Mouse (Mus musculus) neural tube, embryonic 11.5 days (tissue): ENCODE data around the gene Stxbp1. TPM values are rescaled to one million over a fixed set of nuclear protein-coding genes. Genes with fewer than 3 reads are reported as not detected.

Source experiments
- ATAC-seq: fragments of 200-750 bp; cut with Nextera tagmentation; 2 replicates; pipeline ENCODE4 v1.8.0; 2017; ENCODE audit warnings: moderate number of reproducible peaks, mild to moderate bottlenecking, moderate TSS enrichment, moderate library complexity; ENCODE audit not compliant: insufficient read depth, low FRiP score, low TSS enrichment
- DNase-seq: peaks from one replicate; pipeline ENCODE4 v3.0.0-alpha.2; 2015; ENCODE audit warnings: low spot score
- H3K27ac ChIP-seq: fragments of 300-500 bp; sonication (generic); 2 replicates; pipeline ENCODE4 v1.5.1; 2014; ENCODE audit warnings: low read depth, mild to moderate bottlenecking, low read length
- H3K27me3 ChIP-seq: fragments of 300-500 bp; sonication (generic); 2 replicates; pipeline ENCODE4 v1.6.1; 2014; ENCODE audit warnings: mild to moderate bottlenecking, low read length, mixed read lengths; ENCODE audit not compliant: control insufficient read depth, insufficient read depth
- H3K36me3 ChIP-seq: fragments of 300-500 bp; sonication (generic); 2 replicates; pipeline ENCODE4 v1.6.1; 2014; ENCODE audit warnings: mild to moderate bottlenecking, low read length, moderate library complexity, mixed read lengths; ENCODE audit not compliant: control insufficient read depth, insufficient read depth
- H3K4me1 ChIP-seq: fragments of 300-500 bp; sonication (generic); 2 replicates; pipeline ENCODE4 v1.6.1; 2014; ENCODE audit warnings: low read length, mixed read lengths; ENCODE audit not compliant: control insufficient read depth, insufficient read depth
- H3K4me2 ChIP-seq: fragments of 300-500 bp; sonication (generic); 2 replicates; pipeline ENCODE4 v1.6.1; 2014; ENCODE audit warnings: low read depth, mild to moderate bottlenecking, moderate library complexity
- H3K4me3 ChIP-seq: fragments of 300-500 bp; sonication (generic); 2 replicates; pipeline ENCODE4 v1.5.1; 2014; ENCODE audit warnings: low read depth, low read length
- H3K9ac ChIP-seq: fragments of 300-500 bp; sonication (generic); 2 replicates; pipeline ENCODE4 v1.6.1; 2014; ENCODE audit warnings: mild to moderate bottlenecking, low read length
- H3K9me3 ChIP-seq: fragments of 300-500 bp; sonication (generic); 2 replicates; pipeline ENCODE4 v1.6.1; 2016; ENCODE audit warnings: low read length; ENCODE audit not compliant: control insufficient read depth
- WGBS: fragments of 180-500 bp; shearing (Covaris S2); extraction: QIAGEN DNeasy Blood & Tissue Kit; methylation state at CpG from one replicate; pipeline ENCODE4 v1.1.7; 2014; 5-methylcytosine and 5-hydroxymethylcytosine counted together
- polyA plus RNA-seq: library from polyadenylated mRNA; unstranded; fragments of >200 nt; fragmentation: Nextera tagmentation; extraction: Ambion mirVana; gene quantifications from 2 replicates; pipeline ENCODE4 v1.2.1, GENCODE M21; 2014

Stxbp1 gene
- polyA plus RNA-seq, 1 experiment from 2014 or later = 89.9 TPM

DNA sequence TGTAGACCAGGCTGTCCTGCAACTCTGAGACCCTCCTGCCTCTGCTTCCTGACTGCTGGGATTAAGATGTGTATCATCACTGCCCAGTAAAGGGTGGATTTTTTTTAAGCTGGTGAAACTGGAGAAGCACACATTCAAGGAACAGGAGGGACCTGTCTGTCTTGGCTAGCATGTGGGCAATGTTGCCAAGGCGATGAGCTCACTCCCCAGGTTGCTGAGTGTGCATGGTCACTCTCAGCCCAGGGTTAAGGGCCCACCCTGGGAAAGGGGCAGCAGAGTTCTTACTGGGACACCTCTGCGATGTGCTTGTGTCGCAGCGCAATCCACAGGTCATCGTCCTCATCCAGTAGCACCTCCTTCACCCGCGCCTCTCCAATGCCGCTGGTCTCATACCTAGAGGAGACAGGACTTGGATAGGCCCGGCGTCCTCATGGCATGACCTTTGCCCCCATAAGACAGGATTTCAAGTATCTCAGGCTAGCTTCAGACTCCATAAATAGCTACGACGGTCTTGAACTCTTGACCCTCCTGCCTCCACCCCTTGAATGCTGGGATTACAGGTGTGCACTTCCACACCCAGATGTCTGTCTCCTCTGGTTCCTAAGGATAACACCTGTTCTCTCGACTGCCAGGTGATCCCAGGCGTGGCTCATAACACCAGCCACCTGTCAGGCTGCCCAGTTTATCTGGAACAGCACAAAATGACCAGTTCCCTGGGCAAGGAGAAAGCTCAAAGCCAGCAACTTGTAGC, 38.1 kb downstream of the Stxbp1 start:
- Histone ChIP-seq H3K9me3 (no peaks in the 10 kb centered on the region), H3K27me3 (no peaks in the 10 kb centered on the region), H3K4me2 (no peak overlapping the region), H3K4me1 (no peaks in the 10 kb centered on the region), H3K27ac (no peak overlapping the region), H3K4me3 (no peak overlapping the region), H3K9ac (no peak overlapping the region), H3K36me3 (peaks cover 7% of the 10 kb centered on the region)
- ATAC-seq (no peak), DNase-seq (no peak)
- WGBS = 95% methylated on average over 14 of the region's 14 CpGs

DNA sequence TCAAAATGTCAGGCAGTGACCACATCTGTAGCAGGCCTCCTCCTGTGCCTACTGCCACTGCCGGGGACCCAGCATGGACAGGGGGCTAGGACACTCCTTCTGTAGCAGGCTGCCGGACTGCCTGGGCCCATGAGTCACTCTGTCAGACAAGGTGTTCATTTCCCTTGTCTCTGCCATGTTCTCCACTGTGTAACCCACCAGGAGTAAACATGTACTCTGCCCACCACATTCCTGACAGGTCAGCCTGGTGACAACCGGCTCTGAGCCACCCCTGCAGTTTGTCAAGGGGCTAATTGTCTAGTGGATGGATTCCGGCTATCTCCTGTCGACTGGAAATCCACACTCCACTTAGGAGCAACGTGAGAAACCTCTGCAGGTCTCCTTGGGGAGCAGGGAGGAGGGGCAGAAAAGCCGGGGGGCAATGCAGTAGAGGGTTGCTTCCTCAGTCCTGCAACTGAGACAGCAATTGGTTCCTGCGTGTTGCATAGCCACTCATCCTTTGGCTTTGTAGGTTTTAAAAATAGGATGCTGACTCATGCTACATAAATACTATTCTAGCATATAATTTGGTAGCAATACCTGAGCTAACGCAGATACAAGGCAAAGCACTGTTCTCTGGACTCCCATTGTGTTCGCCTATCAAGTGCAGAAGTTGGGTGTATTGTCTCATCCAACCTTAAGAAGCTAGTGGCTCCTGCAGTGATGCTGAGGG, 48.6 kb downstream of the Stxbp1 start:
- DNase-seq = no peak
- Histone ChIP-seq H3K4me2 (no peak overlapping the region), H3K9ac (no peak overlapping the region), H3K36me3 (peaks cover 8% of the 10 kb centered on the region), H3K27me3 (no peaks in the 10 kb centered on the region), H3K4me3 (no peak overlapping the region), H3K9me3 (no peaks in the 10 kb centered on the region), H3K4me1 (no peaks in the 10 kb centered on the region), H3K27ac (no peak overlapping the region)
- 69% methylated on average over 10 of the region's 10 CpGs for WGBS
- no peak for ATAC-seq

DNA sequence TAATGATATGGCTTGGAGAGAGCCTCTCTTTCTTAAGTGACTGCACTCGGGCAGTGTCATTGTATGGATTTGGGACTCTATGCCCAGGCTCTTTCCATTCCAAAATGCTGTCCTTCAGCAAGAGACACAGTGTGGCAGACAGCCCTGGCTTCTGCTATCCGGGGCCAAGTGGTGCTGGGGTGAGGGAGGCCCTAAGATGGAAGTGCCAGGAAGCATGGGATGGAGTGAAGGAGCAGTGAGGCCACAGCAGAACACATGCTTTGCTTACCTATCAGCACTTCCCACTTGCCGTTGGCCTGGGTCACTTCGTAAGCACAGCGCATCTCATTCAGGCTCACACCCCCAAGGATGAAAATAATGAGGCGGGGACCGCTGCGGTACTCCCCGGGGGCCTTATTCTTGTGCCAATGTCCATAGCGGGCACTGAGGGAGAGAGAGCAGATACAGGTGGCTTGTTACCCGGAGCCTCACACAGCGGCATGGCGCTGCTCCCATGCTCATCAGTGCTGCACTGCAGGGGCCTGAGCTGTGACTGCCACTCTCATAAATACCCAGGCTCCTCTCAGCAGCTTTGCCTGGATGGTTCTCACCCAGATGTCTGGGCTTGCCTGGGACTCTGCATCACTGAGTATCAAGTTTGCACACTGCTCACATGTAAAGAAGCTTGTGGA, 51.2 kb downstream of the Stxbp1 start:
- H3K4me2 ChIP-seq = no peak overlapping the region
- 88% methylated on average over 13 of the region's 13 CpGs for WGBS
- no peak for DNase-seq

DNA sequence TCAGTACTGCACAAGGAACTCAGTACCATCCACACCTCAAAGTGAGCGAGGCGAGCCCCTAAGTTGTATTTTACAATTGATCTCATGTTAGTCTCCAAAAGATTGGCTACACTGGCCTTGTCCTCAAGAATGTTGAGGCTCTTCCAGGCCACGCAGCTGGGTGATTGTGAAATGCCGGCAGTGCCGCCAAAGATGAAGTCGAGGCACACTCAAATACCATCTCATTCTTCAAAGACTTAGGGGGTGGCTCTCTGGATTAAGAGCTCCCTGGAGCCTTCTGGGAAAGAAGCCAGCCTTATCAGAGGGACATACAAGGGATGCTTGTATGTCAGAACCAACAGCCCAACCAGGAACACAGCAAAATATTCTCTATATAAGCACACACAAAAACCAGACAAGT, 55.7 kb downstream of the Stxbp1 start:
- Histone ChIP-seq H3K9ac (no peak overlapping the region), H3K27me3 (no peaks in the 10 kb centered on the region), H3K4me1 (no peaks in the 10 kb centered on the region), H3K9me3 (no peaks in the 10 kb centered on the region), H3K36me3 (no peaks in the 10 kb centered on the region), H3K4me2 (no peak overlapping the region), H3K4me3 (no peak overlapping the region), H3K27ac (no peak overlapping the region)
- 87% methylated on average over 6 of the region's 6 CpGs for WGBS
- no peak for ATAC-seq
- no peak for DNase-seq

More for the DNA sequence above, 51.2 kb downstream of the Stxbp1 start:
- Histone ChIP-seq H3K9me3 (no peaks in the 10 kb centered on the region), H3K4me3 (no peak overlapping the region), H3K4me1 (no peaks in the 10 kb centered on the region), H3K9ac (no peak overlapping the region), H3K27ac (no peak overlapping the region), H3K27me3 (no peaks in the 10 kb centered on the region), H3K36me3 (peaks cover 8% of the 10 kb centered on the region)
- no peak for ATAC-seq

DNA sequence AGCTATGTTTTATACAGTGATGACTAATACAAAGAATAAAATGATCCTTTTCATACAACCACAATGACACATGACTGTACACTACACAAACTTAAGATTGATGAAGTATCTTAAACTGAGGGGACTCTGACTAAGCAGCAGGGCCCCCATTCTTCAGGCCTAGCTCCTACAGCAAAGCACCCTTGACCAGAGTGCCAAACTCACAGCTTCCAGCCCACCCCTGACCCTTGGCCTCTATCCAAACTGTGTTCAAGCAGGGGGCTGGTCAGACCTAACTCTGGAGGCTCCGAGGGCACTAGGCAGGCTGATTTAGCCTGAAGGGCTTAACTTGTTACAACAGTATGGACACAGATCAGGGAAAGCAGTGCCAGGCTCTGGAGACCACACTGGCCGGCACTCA, 58.5 kb downstream of the Stxbp1 start:
- ATAC-seq (no peak), DNase-seq (no peak)
- no peaks in the 10 kb centered on the region for H3K36me3 ChIP-seq
- H3K9ac ChIP-seq = no peak overlapping the region
- no peak overlapping the region for H3K27ac ChIP-seq
- H3K4me2 ChIP-seq = no peak overlapping the region
- H3K4me1 ChIP-seq = no peaks in the 10 kb centered on the region
- WGBS = 79% methylated on average over 2 of the region's 2 CpGs
- no peaks in the 10 kb centered on the region for H3K27me3 ChIP-seq
- no peaks in the 10 kb centered on the region for H3K9me3 ChIP-seq
- no peak overlapping the region for H3K4me3 ChIP-seq

DNA sequence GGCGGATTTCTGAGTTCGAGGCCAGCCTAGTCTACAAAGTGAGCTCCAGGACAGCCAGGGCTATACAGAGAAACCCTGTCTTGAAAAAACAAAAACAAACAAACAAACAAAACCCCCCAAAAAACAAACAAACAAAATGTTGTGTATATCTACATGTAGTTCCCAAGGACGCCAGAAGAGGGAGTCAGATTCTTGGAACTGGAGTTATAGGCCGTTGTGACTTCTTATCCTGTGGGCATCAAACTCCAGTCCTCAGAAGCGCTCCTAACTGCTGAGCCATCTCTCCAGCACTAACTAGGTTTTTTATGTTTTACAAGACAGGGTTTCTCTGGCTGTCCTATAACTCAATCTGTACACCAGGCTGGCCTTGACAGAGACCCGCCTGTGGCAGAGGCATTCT, 59.9 kb downstream of the Stxbp1 start:
- Histone ChIP-seq H3K9ac (no peak overlapping the region), H3K9me3 (no peaks in the 10 kb centered on the region), H3K4me2 (no peak overlapping the region), H3K4me1 (no peaks in the 10 kb centered on the region), H3K27me3 (no peaks in the 10 kb centered on the region), H3K27ac (no peak overlapping the region), H3K36me3 (no peaks in the 10 kb centered on the region), H3K4me3 (no peak overlapping the region)
- WGBS = 57% methylated on average over 6 of the region's 6 CpGs
- DNase-seq (no peak), ATAC-seq (no peak)

DNA sequence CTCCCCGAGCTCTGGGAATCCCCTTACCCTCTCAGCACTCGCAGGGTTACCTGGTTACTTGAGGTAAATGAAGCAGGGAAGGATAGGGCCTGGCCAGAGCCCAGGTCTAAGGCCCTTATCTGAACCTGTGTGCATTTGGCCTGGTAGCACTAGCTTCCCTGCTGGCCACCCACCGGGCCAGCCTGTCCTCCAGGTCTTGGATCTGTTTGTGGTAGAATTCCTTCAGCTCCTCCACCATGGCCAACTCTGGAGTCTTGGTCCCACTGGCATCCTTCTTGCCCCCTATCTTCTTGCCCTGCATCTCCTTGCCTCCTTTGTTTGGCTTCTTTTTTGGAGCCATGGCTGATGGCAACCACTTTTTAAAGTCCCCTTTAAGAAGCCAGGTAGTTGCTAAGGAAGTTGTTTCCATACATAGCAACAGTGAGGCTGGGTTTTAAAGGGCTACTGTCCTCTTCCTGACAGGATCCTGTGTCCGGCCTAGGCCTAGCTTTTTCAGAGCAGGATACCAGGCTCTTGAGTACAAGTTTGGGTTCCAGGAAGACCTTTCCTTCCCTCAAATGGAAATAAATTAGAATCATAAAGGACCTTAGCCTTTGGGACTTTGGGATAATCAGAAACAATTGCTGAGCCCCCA, 62.9 kb downstream of the Stxbp1 start, which contains the start of gene Cfap157:
TSS of gene Cfap157 (minus strand) at position 381 of the 634 bp plus-strand sequence.
- H3K4me3 ChIP-seq = no peak within 1 kb of the TSS
- WGBS = 73% methylated on average over 4 of the region's 4 CpGs
- H3K4me1 ChIP-seq = no peaks in the 10 kb centered on the region
- H3K9ac ChIP-seq = no peak within 1 kb of the TSS
- H3K36me3 ChIP-seq = no peaks in the 10 kb centered on the region
- H3K27me3 ChIP-seq = no peaks in the 10 kb centered on the region
- DNase-seq = no peak
- no peak within 1 kb of the TSS for H3K4me2 ChIP-seq
- no peaks in the 10 kb centered on the region for H3K9me3 ChIP-seq
- no peak for ATAC-seq
- H3K27ac ChIP-seq = no peak within 1 kb of the TSS

DNA sequence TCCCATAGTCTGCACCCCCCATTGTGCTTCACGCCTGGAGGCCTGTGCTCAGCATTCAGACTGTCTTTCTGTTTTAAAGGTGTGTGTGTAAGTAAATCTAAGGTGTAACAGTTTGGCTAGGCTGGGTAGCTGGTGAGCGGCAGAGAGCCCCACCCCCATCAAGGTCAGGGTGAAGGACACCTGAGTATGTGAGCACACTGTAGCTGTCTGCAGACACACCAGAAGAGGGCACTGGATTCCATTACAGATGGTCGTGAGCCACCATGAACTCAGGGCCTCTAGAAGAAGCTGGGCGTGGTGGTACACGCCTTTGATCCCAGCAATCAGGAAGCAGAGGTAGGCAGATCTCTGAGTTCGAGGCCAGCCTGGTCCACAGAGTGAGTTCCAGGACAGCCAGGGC, 65.3 kb downstream of the Stxbp1 start:
- no peak overlapping the region for H3K27ac ChIP-seq
- ATAC-seq = no peak

More for the DNA sequence above, 65.3 kb downstream of the Stxbp1 start:
- no peak overlapping the region for H3K4me3 ChIP-seq
- no peaks in the 10 kb centered on the region for H3K27me3 ChIP-seq
- DNase-seq = no peak
- H3K36me3 ChIP-seq = no peaks in the 10 kb centered on the region
- H3K4me1 ChIP-seq = no peaks in the 10 kb centered on the region
- H3K9ac ChIP-seq = no peak overlapping the region
- WGBS = 74% methylated on average over 6 of the region's 6 CpGs
- no peaks in the 10 kb centered on the region for H3K9me3 ChIP-seq
- H3K4me2 ChIP-seq = no peak overlapping the region
